Mouse (Mus musculus): ENCODE data around the gene Gpr101. TPM values are rescaled to one million over a fixed set of nuclear protein-coding genes. Genes with fewer than 3 reads are reported as not detected.

The Gpr101 gene
- total RNA-seq (2015; ENCODE audit: low replicate concordance) (not detected in 2 replicates), total RNA-seq (2017; ENCODE audit: low replicate concordance) (not detected in 2 replicates)

- no peak for ATAC-seq (replicated peaks; ENCODE audit: low FRiP score, poor library complexity, severe bottlenecking)
Measured at GRCm38 (mm10) chrX:57503634-57504033, at the start of gene Gpr101. TSS of gene Gpr101 (minus strand) at chrX:57503757.

GRCm38 (mm10) chrX:57521117-57522095, 17.8 kb upstream of the Gpr101 start:
- no peak for ATAC-seq (replicated peaks; ENCODE audit: low FRiP score, poor library complexity, severe bottlenecking)

DNA sequence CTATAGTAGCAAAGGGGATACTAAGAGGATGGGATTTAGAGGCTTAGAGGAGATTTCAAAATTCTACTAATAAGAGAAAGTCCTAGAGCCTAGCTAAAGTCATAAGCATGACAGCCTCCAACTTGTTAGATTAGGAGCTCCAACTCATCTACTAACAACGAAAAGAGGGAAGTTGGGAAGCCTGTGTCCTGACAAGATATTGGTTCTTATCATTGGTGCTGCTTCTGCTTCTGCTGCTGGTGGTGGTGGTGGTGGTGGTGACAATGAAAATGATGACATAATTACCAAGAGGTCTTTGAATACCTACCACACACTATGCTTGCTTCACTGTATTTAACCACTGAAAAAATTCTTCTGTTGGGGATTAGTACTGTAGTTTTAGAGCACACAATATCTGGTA, 2.7 kb upstream of the Gpr101 start:
- ATAC-seq (replicated peaks; ENCODE audit: low FRiP score, poor library complexity, severe bottlenecking) = no peak

Other genes starting within 250 kb of the Gpr101 start
- gene Arhgef6, start 165.0 kb downstream of the Gpr101 start, total RNA-seq (2015; ENCODE audit: low replicate concordance) = 32.8 and 46.5 TPM in 2 replicates
- gene Arhgef6, start 165.0 kb downstream of the Gpr101 start, total RNA-seq (2017; ENCODE audit: low replicate concordance) = 17.8 and 29.4 TPM in 2 replicates
- 34.8 and 42.2 TPM in 2 replicates for gene Rbmx, start 110.7 kb downstream of the Gpr101 start, total RNA-seq (2015; ENCODE audit: low replicate concordance)
- gene Rbmx, start 110.7 kb downstream of the Gpr101 start, total RNA-seq (2017; ENCODE audit: low replicate concordance) = 24.8 and 27.2 TPM in 2 replicates
- not detected in 2 replicates for gene Gm364, start 94.6 kb downstream of the Gpr101 start, total RNA-seq (2015; ENCODE audit: low replicate concordance)
- gene Gm364, start 94.6 kb downstream of the Gpr101 start, total RNA-seq (2017; ENCODE audit: low replicate concordance) = not detected in 2 replicates